Mouse (Mus musculus): ENCODE data around the gene Gm20219.

Gene Gm20219

GRCm38 (mm10) chr17:56552781-56553363, 1.3 kb downstream of the Gm20219 start:
- peak; percentile 63 for DNase-seq (ENCODE audit: low spot score)

GRCm38 (mm10) chr17:56551841-56552581, 2.2 kb downstream of the Gm20219 start:
- DNase-seq (ENCODE audit: low spot score): peak; percentile 40

- peak; percentile 47 for DNase-seq (ENCODE audit: low spot score)
These were observed 3.3 kb downstream of the Gm20219 start for GRCm38 (mm10) chr17:56550784-56551475.

- DNase-seq (ENCODE audit: low spot score): no peak
These were observed 5.5 kb downstream of the Gm20219 start for GRCm38 (mm10) chr17:56548605-56549105.

GRCm38 (mm10) chr17:56547846-56548604, 6.2 kb downstream of the Gm20219 start:
- no peak for DNase-seq (ENCODE audit: low spot score)

- no peak for DNase-seq (ENCODE audit: low spot score)
These were observed 6.9 kb downstream of the Gm20219 start for GRCm38 (mm10) chr17:56547116-56547845.

- DNase-seq (ENCODE audit: low spot score): no peak
These were observed 7.6 kb downstream of the Gm20219 start for GRCm38 (mm10) chr17:56546576-56546975.

GRCm38 (mm10) chr17:56545945-56546344, 8.2 kb downstream of the Gm20219 start:
- DNase-seq (ENCODE audit: low spot score): no peak

GRCm38 (mm10) chr17:56544699-56545387, 9.3 kb downstream of the Gm20219 start:
- DNase-seq (ENCODE audit: low spot score): no peak

- DNase-seq (ENCODE audit: low spot score): no peak
These were observed 10.4 kb downstream of the Gm20219 start for GRCm38 (mm10) chr17:56543684-56544224.

- DNase-seq (ENCODE audit: low spot score): no peak
These were observed 11.5 kb downstream of the Gm20219 start for GRCm38 (mm10) chr17:56542736-56543135.

- no peak for DNase-seq (ENCODE audit: low spot score)
These were observed 13.6 kb downstream of the Gm20219 start for GRCm38 (mm10) chr17:56540562-56540975.

GRCm38 (mm10) chr17:56537912-56538311, 16.3 kb downstream of the Gm20219 start:
- no peak for DNase-seq (ENCODE audit: low spot score)

GRCm38 (mm10) chr17:56536874-56537273, 17.3 kb downstream of the Gm20219 start:
- DNase-seq (ENCODE audit: low spot score): no peak

GRCm38 (mm10) chr17:56536192-56536591, 18.0 kb downstream of the Gm20219 start:
- no peak for DNase-seq (ENCODE audit: low spot score)

GRCm38 (mm10) chr17:56524943-56525342, 29.2 kb downstream of the Gm20219 start:
- DNase-seq (ENCODE audit: low spot score): no peak

- DNase-seq (ENCODE audit: low spot score): no peak
These were observed 31.4 kb downstream of the Gm20219 start for GRCm38 (mm10) chr17:56522744-56523143.

- peak; percentile 56 for DNase-seq (ENCODE audit: low spot score)
These were observed 38.3 kb downstream of the Gm20219 start for GRCm38 (mm10) chr17:56515690-56516410.

GRCm38 (mm10) chr17:56514916-56515315, 39.3 kb downstream of the Gm20219 start:
- DNase-seq (ENCODE audit: low spot score): no peak

GRCm38 (mm10) chr17:56514330-56514729, 39.9 kb downstream of the Gm20219 start:
- no peak for DNase-seq (ENCODE audit: low spot score)
